10 mouse cellular contexts compared by ENCODE assay signal in the genomic region with DNA sequence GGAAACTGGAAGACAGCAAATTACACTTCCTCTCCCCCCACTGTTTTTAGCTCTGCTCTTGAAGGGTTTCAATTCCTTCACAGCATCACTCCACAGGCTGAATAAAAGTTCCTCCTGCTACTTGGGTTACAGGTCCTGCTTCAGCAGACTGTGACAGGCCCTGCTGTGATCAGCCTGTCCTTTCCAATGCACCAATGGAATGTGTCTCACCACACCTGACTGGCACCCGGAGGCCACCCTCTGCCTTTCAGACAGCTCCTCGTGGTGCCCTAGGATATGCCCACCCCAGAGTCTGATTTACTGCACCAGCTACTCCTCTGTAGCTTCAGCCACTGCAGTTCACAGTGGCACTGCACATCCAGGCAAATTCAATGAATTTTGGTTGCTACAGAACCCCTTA.
DNase-seq lines count a peak whose midpoint lies in the region; ATAC-seq and TF ChIP-seq lines count a peak whose summit lies in the region.
"Had no signal": no experiment of that assay in that cellular context is flagged by ENCODE, and none has a peak within 500 bp of the region (broad histone marks: within the 10 kb centered on the region; RNA-seq: fewer than 3 reads in every experiment).

No protein-coding gene starts in this region.

- peak overlapping the region; percentile 69 for H3K27ac ChIP-seq in embryonic facial prominence, embryonic 13.5 days
- 0 out of 2 replicates have a peak overlapping the region, but pooled peaks have one; percentile 4 for H3K27ac ChIP-seq in kidney, adult 2 months (ENCODE audit: insufficient read depth, low read depth, low read length)

- no peaks in the 10 kb centered on the region for H3K27me3 ChIP-seq in embryonic facial prominence, embryonic 13.5 days
- H3K27me3 ChIP-seq in kidney, adult 2 months (replicated peaks; ENCODE audit: control insufficient read depth, insufficient read depth, low read length), result no peaks in the 10 kb centered on the region
- H3K27me3 ChIP-seq: heart, embryonic 12.5 days had no signal

- no peaks in the 10 kb centered on the region for H3K9me3 ChIP-seq in embryonic facial prominence, embryonic 13.5 days
- H3K9me3 ChIP-seq: heart, embryonic 12.5 days had no signal

- ATAC-seq in embryonic facial prominence, embryonic 13.5 days (ENCODE audit: insufficient number of reproducible peaks, insufficient read depth, low FRiP score, low TSS enrichment, low read depth), result no peak
- ATAC-seq in megakaryocyte progenitor cell, adult 5-6 weeks (replicated peaks; ENCODE audit: poor library complexity), result peak; percentile 32

- WGBS in embryonic facial prominence, embryonic 13.5 days, result 32% methylated on average over 2 of the region's 2 CpGs
- 18% methylated on average over 2 of the region's 2 CpGs for WGBS in kidney, adult 2 months

- H3K9ac ChIP-seq in embryonic facial prominence, embryonic 13.5 days, result no peak overlapping the region
- H3K9ac ChIP-seq: heart, embryonic 12.5 days had no signal

- H3K4me2 ChIP-seq in embryonic facial prominence, embryonic 13.5 days, result no peak overlapping the region
- H3K4me2 ChIP-seq: heart, embryonic 12.5 days had no signal

- H3K36me3 ChIP-seq in embryonic facial prominence, embryonic 13.5 days, result 0 out of 2 replicates have a peak, but pooled peaks cover 5% of the 10 kb centered on the region
- H3K36me3 ChIP-seq in kidney, adult 2 months (ENCODE audit: control insufficient read depth, insufficient read depth, low read length), result no peaks in the 10 kb centered on the region
- H3K36me3 ChIP-seq: heart, embryonic 12.5 days had no signal

- peak; percentile 38 for DNase-seq in Muller cell, postnatal 12 days (ENCODE audit: inconsistent ontology term)
- peak; percentile 53 for DNase-seq in kidney, adult 2 months
- no peak for DNase-seq in gastrocnemius, adult 18-20 months (ENCODE audit: low spot score)
- no peak for DNase-seq in ovary, postnatal 10 days (ENCODE audit: low spot score)
- DNase-seq in left cerebral cortex, postnatal 10 days (ENCODE audit: extremely low spot score in 1 of 2, low spot score in 2 of 2), result no peak
- no peak for DNase-seq in thymus, postnatal 14 days

- intact Hi-C loops in left cerebral cortex, postnatal 10 days (cut with DNase I), result no loop called here

- no peak for TF ChIP-seq CTCF in kidney, adult 2 months (conservative IDR thresholded peaks at IDR 0.05; ENCODE audit: insufficient read depth, insufficient read length, low read depth, low read length)

- H3K4me1 ChIP-seq in embryonic facial prominence, embryonic 13.5 days, result peaks cover 16% of the 10 kb centered on the region
- H3K4me1 ChIP-seq in kidney, adult 2 months (ENCODE audit: control insufficient read depth, insufficient read depth, low read length), result peaks cover 6% of the 10 kb centered on the region; the same call in 1 of the 2 replicates

- no peak for TF ChIP-seq POLR2A in kidney, adult 2 months (IDR thresholded peaks at IDR 0.05; ENCODE audit: low read depth, low read length)

- H3K4me3 ChIP-seq in embryonic facial prominence, embryonic 13.5 days, result no peak overlapping the region
- no peak overlapping the region for H3K4me3 ChIP-seq in kidney, adult 2 months (ENCODE audit: insufficient read depth, low read depth, low read length)
- H3K4me3 ChIP-seq: heart, embryonic 12.5 days; left cerebral cortex, adult 2 months had no signal

Comparison
In these comparisons a context has a peak if more than half of its experiments do, and no peak if none do; other contexts are left out.
1. DNase-seq: peak in Muller cell, postnatal 12 days (single experiment) and kidney, adult 2 months (single experiment); none in gastrocnemius, adult 18-20 months (single experiment), ovary, postnatal 10 days (single experiment), left cerebral cortex, postnatal 10 days (0 of 2) and thymus, postnatal 14 days (single experiment).